Mouse (Mus musculus): Measurements from ENCODE around the gene Kpna2. TPM values are rescaled to one million over a fixed set of nuclear protein-coding genes. Genes with fewer than 3 reads are reported as not detected.
"Not testable (repeated sequence)": the region's sequence is repeated elsewhere in the genome, so short reads cannot be mapped to it uniquely, and the experiment has no call there.

The Kpna2 gene
- total and polyA plus RNA-seq, 2 experiments, result 17.0 to 32.2 TPM

DNA sequence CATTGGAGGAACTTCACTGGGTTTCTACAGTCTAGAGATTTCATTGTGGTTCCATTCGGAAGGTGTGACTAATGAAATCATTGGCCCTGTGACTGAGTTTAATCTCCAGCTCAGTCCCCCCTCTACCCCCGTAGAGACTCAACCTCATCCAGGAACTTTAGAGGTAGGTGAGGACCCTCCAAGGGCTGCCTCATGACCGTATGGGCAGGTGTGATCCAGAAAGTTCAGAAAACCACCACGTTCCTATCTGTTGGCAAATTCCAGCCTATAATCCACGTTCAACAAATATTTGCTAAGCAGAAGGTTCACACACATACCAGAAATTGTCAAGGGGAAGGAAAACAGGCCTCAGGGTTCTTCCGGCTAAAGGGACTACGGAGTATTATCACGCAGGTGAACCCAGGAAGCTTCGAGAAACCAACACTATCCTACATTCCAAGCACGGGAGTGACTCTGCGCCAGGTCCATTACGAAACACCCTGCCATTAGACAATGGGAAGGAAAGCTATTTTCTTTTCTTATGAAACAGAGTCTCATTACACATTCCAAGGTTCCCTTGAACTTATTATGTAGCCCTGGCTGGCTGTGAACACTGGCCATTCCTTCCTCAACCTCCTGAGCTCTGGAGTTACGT lies 22.8 kb upstream of the Kpna2 start:
- Histone ChIP-seq H3K27me3 (ENCODE audit: control insufficient read depth, insufficient read depth, low read length) (no peaks in the 10 kb centered on the region), H3K9ac (ENCODE audit: low read depth, low read length) (no peak overlapping the region), H3K79me2 (ENCODE audit: control insufficient read depth, insufficient read depth, low read length) (no peaks in the 10 kb centered on the region), H3K4me1 (ENCODE audit: control insufficient read depth, insufficient read depth, low read length) (peaks cover 9% of the 10 kb centered on the region), H3K36me3 (ENCODE audit: control insufficient read depth, insufficient read depth, low read length) (no peaks in the 10 kb centered on the region), H3K27ac (replicated peaks; ENCODE audit: insufficient read depth, low read depth, low read length) (no peak overlapping the region), H3K4me3 (ENCODE audit: insufficient read depth, low read depth, low read length) (no peak overlapping the region)
- WGBS, result 49% methylated on average over 13 of the region's 13 CpGs
- no peak for TF ChIP-seq POLR2A (IDR thresholded peaks at IDR 0.05; ENCODE audit: extremely low read depth, insufficient read depth, low read length)
- no peak for TF ChIP-seq CTCF (IDR thresholded peaks at IDR 0.05; ENCODE audit: low read depth, low read length)
- DNase-seq (ENCODE audit: extremely low read depth, low read depth, low spot score), result peak; percentile 64

DNA sequence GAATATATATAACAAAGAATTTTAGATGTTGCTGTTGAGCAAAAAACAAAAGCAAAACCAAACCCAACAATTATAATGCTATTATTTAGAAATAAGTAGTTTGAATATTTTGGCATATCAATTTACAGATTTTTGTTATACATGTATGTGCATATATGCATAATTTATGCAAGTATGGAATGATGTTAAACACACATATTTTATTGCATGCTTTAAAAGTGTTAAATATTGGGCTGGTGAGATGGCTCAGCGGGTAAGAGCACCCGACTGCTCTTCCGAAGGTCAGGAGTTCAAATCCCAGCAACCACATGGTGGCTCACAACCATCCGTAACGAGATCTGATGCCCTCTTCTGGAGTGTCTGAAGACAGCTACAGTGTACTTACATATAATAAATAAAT lies 20.4 kb upstream of the Kpna2 start:
- H3K36me3 ChIP-seq (ENCODE audit: control insufficient read depth, insufficient read depth, low read length); H3K27me3 ChIP-seq (ENCODE audit: control insufficient read depth, insufficient read depth, low read length); H3K4me3 ChIP-seq (ENCODE audit: insufficient read depth, low read depth, low read length); DNase-seq (ENCODE audit: extremely low read depth, low read depth, low spot score); H3K79me2 ChIP-seq (ENCODE audit: control insufficient read depth, insufficient read depth, low read length); H3K9ac ChIP-seq (ENCODE audit: low read depth, low read length); H3K4me1 ChIP-seq (ENCODE audit: control insufficient read depth, insufficient read depth, low read length); H3K27ac ChIP-seq (replicated peaks; ENCODE audit: insufficient read depth, low read depth, low read length): not testable (repeated sequence)
- WGBS, result 90% methylated on average over 5 of the region's 5 CpGs

DNA sequence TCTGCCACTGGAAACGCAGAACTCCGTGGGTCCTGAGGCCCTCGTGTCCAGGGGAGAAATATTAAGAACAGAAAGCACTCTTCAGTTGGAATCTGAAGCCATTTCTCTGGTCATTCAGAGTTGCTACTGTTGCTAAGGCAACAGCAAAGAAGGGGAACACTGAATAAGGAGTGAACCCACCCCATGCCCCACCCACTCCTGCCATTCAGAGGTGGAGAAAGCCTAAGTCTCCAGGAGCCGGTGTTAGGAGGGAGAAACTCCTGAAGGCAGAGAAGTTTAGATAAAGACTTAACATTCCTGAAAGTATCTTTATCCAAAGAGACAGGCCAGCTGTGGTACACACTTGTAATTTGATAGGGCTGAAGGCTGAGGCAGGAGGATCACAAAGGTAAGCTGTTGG lies 20.0 kb upstream of the Kpna2 start:
- DNase-seq (ENCODE audit: extremely low read depth, low read depth, low spot score), result no peak
- no peak overlapping the region for H3K4me3 ChIP-seq (ENCODE audit: insufficient read depth, low read depth, low read length)
- peaks cover 13% of the 10 kb centered on the region for H3K4me1 ChIP-seq (ENCODE audit: control insufficient read depth, insufficient read depth, low read length)
- TF ChIP-seq CTCF (IDR thresholded peaks at IDR 0.05; ENCODE audit: low read depth, low read length) (no peak), POLR2A (IDR thresholded peaks at IDR 0.05; ENCODE audit: extremely low read depth, insufficient read depth, low read length) (no peak)
- H3K27ac ChIP-seq (replicated peaks; ENCODE audit: insufficient read depth, low read depth, low read length), result no peak overlapping the region
- H3K9ac ChIP-seq (ENCODE audit: low read depth, low read length), result no peak overlapping the region
- no peaks in the 10 kb centered on the region for H3K27me3 ChIP-seq (ENCODE audit: control insufficient read depth, insufficient read depth, low read length)
- H3K36me3 ChIP-seq (ENCODE audit: control insufficient read depth, insufficient read depth, low read length), result no peaks in the 10 kb centered on the region
- 92% methylated on average over 4 of the region's 4 CpGs for WGBS
- H3K79me2 ChIP-seq (ENCODE audit: control insufficient read depth, insufficient read depth, low read length), result no peaks in the 10 kb centered on the region

DNA sequence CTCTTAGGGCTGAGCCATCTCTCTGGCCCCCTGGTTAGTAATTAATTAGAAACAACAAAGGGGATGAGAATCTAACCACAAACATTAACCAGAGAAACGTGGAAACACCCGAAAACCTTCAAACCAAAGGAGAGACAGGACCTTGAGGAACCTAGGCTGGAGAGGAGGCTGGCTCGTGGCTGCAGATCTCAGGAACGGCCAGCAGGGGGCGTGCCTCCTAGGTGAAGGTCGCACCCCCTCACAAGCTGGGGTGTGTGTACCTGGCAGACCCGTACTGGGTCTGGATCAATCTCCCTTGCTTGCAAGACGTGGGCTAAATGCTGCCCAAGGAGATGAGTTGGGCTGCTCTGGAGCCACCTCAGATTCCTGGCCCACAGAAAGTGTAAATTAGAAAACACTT lies 19.3 kb upstream of the Kpna2 start:
- peaks cover 13% of the 10 kb centered on the region for H3K4me1 ChIP-seq (ENCODE audit: control insufficient read depth, insufficient read depth, low read length)
- 43% methylated on average over 8 of the region's 8 CpGs for WGBS
- no peaks in the 10 kb centered on the region for H3K36me3 ChIP-seq (ENCODE audit: control insufficient read depth, insufficient read depth, low read length)
- H3K9ac ChIP-seq (ENCODE audit: low read depth, low read length), result no peak overlapping the region
- H3K27me3 ChIP-seq (ENCODE audit: control insufficient read depth, insufficient read depth, low read length), result no peaks in the 10 kb centered on the region
- no peak overlapping the region for H3K4me3 ChIP-seq (ENCODE audit: insufficient read depth, low read depth, low read length)
- no peak overlapping the region for H3K27ac ChIP-seq (replicated peaks; ENCODE audit: insufficient read depth, low read depth, low read length)
- H3K79me2 ChIP-seq (ENCODE audit: control insufficient read depth, insufficient read depth, low read length), result no peaks in the 10 kb centered on the region
- DNase-seq (ENCODE audit: extremely low read depth, low read depth, low spot score), result no peak
- TF ChIP-seq CTCF (IDR thresholded peaks at IDR 0.05; ENCODE audit: low read depth, low read length) (peak; percentile 82), POLR2A (IDR thresholded peaks at IDR 0.05; ENCODE audit: extremely low read depth, insufficient read depth, low read length) (no peak)

DNA sequence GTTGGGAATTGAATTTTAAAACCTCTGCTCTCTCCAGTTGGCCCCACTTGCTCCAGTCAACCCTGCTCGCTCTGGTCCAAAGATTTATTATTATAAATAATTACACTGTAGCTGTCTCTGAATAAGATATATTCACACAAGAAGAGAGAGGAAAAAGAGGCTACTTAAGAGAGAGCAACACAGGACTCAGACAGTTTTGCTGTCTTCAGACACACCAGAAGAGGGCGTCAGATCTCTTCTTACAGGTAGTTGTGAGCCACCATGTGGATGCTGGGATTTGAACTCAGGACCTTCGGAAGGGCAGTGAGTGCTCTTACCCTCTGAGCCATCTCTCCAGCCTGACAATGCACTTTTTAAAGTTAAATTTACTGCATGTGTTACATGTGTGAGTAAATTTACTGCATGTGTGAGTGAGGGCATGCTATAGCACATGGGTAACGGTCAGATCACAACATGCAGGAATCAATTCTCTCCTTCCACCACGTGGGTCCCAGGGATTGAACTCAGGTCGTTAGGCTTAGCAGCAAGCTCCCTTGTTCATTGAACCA lies 18.1 kb upstream of the Kpna2 start:
- TF ChIP-seq POLR2A (IDR thresholded peaks at IDR 0.05; ENCODE audit: extremely low read depth, insufficient read depth, low read length), result no peak
- 0 out of 2 replicates have a peak, but pooled peaks have one; percentile 9 for TF ChIP-seq CTCF (IDR thresholded peaks at IDR 0.05; ENCODE audit: low read depth, low read length)
- H3K27me3 ChIP-seq (ENCODE audit: control insufficient read depth, insufficient read depth, low read length), result no peaks in the 10 kb centered on the region
- 64% methylated on average over 6 of the region's 6 CpGs for WGBS
- no peaks in the 10 kb centered on the region for H3K36me3 ChIP-seq (ENCODE audit: control insufficient read depth, insufficient read depth, low read length)
- peak overlapping the region; percentile 49 for H3K27ac ChIP-seq (replicated peaks; ENCODE audit: insufficient read depth, low read depth, low read length)
- H3K9ac ChIP-seq (ENCODE audit: low read depth, low read length), result no peak overlapping the region
- H3K79me2 ChIP-seq (ENCODE audit: control insufficient read depth, insufficient read depth, low read length), result no peaks in the 10 kb centered on the region
- peak; percentile 55 for DNase-seq (ENCODE audit: extremely low read depth, low read depth, low spot score)
- H3K4me1 ChIP-seq (ENCODE audit: control insufficient read depth, insufficient read depth, low read length), result peaks cover 13% of the 10 kb centered on the region
- H3K4me3 ChIP-seq (ENCODE audit: insufficient read depth, low read depth, low read length), result no peak overlapping the region

DNA sequence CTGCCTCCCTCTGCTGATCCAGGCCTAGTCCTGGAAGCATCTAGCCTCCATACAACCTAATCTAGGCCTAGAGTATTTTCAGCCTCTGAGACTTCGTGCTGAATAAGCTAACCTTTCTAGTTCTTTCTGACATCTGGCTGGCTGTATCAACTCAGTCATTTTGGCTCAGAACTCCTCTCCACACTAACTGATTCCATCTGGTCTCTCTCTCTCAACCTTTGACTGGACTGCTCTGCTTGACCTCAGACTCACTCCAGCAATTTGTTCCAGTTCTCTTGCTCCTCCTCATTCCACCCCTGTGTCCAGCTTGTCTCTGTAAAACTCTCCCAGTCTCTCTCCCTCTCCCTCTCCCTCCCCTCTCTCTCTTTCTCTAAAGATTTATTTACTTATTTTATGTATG lies 17.6 kb upstream of the Kpna2 start:
- peak; percentile 96 for DNase-seq (ENCODE audit: extremely low read depth, low read depth, low spot score)
- no peak overlapping the region for H3K4me3 ChIP-seq (ENCODE audit: insufficient read depth, low read depth, low read length)
- H3K4me1 ChIP-seq (ENCODE audit: control insufficient read depth, insufficient read depth, low read length), result peaks cover 9% of the 10 kb centered on the region; the same call in 1 of the 2 replicates
- WGBS, result 17% methylated on average over 1 of the region's 1 CpGs
- H3K27me3 ChIP-seq (ENCODE audit: control insufficient read depth, insufficient read depth, low read length), result no peaks in the 10 kb centered on the region
- TF ChIP-seq POLR2A (IDR thresholded peaks at IDR 0.05; ENCODE audit: extremely low read depth, insufficient read depth, low read length) (no peak), CTCF (IDR thresholded peaks at IDR 0.05; ENCODE audit: low read depth, low read length) (no peak)
- no peak overlapping the region for H3K9ac ChIP-seq (ENCODE audit: low read depth, low read length)
- H3K27ac ChIP-seq (replicated peaks; ENCODE audit: insufficient read depth, low read depth, low read length), result peak overlapping the region; percentile 49
- H3K36me3 ChIP-seq (ENCODE audit: control insufficient read depth, insufficient read depth, low read length), result no peaks in the 10 kb centered on the region
- no peaks in the 10 kb centered on the region for H3K79me2 ChIP-seq (ENCODE audit: control insufficient read depth, insufficient read depth, low read length)

DNA sequence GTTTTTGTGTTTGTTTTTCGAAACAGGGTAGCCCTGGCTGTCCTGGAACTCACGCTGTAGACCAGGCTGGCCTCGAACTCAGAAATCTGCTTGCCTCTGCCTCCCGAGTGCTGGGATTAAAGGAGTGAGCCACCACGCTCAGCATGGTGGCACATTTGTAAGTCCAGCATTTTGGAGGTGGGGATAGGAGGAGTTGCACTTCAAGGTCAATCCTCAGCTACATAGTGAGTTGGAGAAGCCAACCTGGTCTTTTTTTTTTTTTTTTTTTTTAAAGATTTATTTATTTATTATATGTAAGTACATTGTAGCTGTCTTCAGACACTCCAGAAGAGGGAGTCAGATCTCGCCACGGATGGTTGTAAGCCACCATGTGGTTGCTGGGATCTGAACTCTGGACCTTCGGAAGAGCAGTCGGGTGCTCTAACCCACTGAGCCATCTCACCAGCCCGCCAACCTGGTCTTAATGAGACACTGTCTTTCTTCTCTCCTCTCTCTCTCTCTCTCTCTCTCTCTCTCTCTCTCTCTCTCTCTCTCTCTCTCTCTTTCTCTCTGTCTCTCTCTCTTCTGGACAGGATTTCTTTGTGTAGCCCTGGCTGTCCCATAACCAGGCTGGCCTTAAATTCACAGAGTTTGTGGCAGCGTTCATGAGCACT lies 16.3 kb upstream of the Kpna2 start:
- H3K27me3 ChIP-seq (ENCODE audit: control insufficient read depth, insufficient read depth, low read length); H3K79me2 ChIP-seq (ENCODE audit: control insufficient read depth, insufficient read depth, low read length); H3K9ac ChIP-seq (ENCODE audit: low read depth, low read length); H3K36me3 ChIP-seq (ENCODE audit: control insufficient read depth, insufficient read depth, low read length); H3K27ac ChIP-seq (replicated peaks; ENCODE audit: insufficient read depth, low read depth, low read length); DNase-seq (ENCODE audit: extremely low read depth, low read depth, low spot score); H3K4me3 ChIP-seq (ENCODE audit: insufficient read depth, low read depth, low read length): not testable (repeated sequence)
- 81% methylated on average over 11 of the region's 11 CpGs for WGBS
- H3K4me1 ChIP-seq (ENCODE audit: control insufficient read depth, insufficient read depth, low read length), result peaks cover 12% of the 10 kb centered on the region; the same call in 1 of the 2 replicates

Measured in liver, adult 2 months (tissue).